Mouse (Mus musculus) cerebellum, adult 9-10 months (tissue): ENCODE results near the gene Mpi.

Experiments used
- DNase-seq: peaks from one replicate; pipeline ENCODE4 v3.0.0; 2022

Mpi gene

DNA sequence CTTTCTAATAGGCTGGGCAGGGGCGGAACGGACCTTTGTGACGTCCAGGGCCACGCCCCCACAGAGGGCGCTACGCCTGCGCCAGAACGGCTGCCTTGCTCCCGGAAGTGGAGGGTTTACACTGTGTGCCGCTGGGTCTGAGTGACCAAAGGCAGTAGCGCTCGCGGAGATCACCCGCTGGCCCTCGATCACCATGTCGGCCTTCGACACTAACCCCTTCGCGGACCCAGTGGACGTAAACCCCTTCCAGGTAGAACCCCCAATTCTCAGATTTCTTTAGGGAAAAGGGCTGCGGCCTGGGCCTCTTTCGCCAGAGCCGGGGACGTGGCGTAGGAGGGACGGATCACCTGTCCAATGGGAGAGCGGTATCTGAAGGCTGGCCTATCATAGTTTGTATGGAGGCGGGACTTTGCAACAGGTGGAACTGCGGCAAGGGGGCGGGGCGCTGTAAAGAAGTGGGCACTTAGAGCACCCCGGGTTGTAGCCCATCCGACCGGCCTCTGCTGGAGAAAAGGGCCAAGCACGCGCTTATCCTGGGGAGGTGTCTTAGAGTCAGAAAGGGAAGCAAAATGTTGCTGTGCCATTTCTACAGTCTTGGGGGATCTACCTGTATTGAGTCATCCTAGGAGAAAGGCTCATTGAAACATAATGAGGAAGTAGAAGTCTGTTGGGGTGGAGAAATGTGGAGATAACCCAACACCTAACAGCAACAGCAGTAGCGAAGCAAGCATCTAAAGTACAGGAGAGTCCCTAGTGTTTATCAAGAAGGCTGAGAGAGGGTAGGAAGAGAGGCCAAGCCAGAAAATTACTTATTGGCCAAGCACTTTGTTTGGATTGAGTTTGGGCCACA, 8.5 kb upstream of the Mpi start, which contains the start of gene Scamp2:
TSS of gene Scamp2 (plus strand) at position 83 of the 850 bp plus-strand sequence.
- peak; percentile 95 for DNase-seq

GRCm38 (mm10) chr9:57560263-57560662, 7.7 kb upstream of the Mpi start:
- DNase-seq, result no peak

GRCm38 (mm10) chr9:57559568-57559967, 7.0 kb upstream of the Mpi start:
- peak; percentile 10 for DNase-seq

DNA sequence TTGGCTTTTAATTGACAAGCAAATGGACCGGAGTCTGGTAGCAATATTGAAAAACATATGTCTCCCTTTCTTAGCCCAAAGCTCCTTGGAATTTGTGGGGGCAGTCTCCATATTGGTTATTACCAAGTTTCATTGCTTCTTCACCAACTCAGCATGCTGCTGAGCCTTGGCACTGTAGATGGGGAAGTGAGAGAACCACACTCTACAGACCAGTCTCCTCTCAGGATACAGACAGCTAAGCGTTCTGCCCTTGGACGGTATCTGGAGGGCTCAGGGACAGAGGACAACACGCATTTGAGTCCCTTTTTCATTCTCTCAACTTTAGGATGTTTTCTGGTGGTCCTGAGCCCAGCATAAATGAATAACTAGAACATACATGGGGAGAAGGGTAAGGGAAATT, 6.1 kb upstream of the Mpi start:
- peak; percentile 12 for DNase-seq

DNA sequence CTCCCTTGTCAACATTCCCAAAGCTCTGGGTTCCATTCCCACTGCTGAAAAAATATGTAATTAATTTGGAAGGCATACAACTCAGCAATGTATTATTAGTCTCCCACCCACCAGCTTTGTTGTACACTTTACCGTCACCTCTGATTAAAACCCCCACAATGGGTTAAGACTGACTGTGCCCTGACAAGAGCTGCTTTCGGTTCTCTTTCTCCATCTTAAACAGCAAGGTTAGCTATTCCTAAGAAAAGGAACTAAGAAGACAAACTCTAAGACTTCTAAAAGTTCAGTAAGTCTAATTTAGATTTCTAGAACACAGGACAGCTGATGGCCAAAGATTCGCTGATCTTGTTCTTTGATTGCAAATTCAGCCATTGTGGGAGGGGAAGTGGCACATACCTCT, 4.7 kb upstream of the Mpi start:
- no peak for DNase-seq

- DNase-seq, result no peak
Observed at GRCm38 (mm10) chr9:57554753-57555152, 2.2 kb upstream of the Mpi start.

DNA sequence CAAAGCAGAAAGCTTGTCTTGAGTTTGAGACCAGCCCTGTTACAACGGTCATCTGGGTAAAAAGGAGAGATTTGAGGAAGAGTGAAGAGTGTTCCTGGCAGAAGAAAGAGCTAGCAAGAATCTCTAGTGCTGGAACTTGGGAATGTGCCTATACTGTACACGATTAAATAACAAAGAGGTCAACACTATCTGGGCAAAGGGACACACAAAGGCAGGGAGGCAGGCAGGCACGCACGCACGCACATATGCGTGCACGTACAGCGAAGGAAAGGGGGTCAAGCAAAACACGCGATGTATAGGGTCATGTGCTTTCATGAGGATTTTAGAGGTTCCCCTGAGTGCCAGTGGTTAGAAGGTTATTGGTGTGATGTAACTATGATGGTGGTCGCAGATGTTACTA, 556 bp upstream of the Mpi start:
- DNase-seq, result no peak

DNA sequence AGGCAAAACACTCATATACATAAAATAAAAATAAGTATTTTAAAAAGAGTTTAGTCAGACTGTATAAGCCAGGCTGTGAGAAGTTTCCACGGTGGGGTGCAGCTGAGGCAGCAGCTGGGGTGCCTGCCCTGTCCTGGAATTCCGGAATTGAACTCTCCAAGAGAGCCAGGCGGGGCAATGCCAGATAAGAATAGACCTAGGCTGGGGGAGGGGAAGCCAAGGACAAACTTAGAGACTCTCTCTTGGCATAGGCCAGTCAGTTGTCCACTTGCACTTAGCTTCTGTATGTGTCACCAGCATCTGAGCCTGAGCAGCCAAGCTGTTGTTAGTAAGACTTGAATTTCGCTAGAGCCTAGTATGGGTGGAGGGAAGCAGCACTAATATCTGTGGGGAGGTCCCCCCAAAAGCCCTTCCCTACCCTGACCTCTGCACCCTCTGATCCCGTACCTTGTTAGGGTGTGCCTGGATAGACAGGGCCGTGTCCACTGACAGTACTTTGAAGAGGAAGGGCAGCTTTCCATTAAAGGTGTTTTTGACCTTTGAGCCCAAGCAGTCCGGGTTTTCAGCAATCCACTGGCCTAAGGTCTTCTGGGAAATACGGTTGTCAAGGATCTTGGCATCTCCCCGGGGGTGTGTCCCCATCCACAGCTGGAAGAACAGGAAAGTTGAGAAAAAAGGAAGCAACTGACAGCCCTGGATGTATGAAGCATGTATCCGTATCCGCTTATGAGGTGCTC, 2.3 kb downstream of the Mpi start:
- DNase-seq, result peak; percentile 42

- DNase-seq, result peak; percentile 63
Observed at GRCm38 (mm10) chr9:57549186-57549585, 3.4 kb downstream of the Mpi start.

DNA sequence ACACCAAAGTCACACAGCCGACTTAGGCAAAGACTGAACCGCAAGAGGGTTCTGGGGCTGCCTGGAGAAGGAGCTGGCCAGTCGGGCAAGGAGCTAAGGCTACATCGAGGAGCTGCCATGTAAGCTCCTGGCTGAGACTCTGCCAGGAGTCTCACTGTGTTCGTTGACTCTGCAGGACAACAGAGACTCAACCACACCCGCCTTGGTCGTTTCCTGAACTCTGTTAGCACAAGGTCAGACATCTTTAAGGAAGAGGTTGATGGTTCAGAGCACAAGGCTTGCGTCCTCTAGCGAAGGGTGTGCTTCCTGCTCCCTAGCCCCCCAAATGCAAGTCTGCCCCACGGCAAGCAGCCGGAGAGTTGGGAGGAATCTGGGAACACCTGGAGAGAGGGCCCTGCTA, 4.7 kb downstream of the Mpi start:
- no peak for DNase-seq

- DNase-seq, result no peak
Observed at GRCm38 (mm10) chr9:57547287-57547686, 5.3 kb downstream of the Mpi start.

- no peak for DNase-seq
Observed at GRCm38 (mm10) chr9:57543951-57544350, 8.6 kb downstream of the Mpi start.

- peak; percentile 70 for DNase-seq
Observed at GRCm38 (mm10) chr9:57541312-57541711, 11.3 kb downstream of the Mpi start.

DNA sequence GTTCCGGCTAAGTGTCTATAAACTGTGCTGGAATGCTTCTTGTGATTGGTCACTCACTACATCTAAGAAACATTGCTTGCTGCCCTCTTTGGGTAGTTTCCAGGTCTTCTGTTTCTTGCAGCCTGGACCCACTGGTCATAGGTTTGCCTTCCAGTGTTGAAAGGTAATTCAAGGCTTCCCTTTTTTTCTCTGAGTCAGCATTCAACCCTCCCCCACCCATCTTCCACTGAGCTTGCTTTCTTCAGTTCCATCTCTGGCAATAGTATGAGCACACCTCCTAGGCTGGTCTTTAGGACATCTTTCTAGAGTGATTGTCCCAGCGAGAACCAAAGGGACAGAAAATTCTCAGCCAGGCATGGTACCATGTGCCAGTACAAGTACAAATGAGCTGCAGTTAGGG, 13.0 kb downstream of the Mpi start:
- no peak for DNase-seq

- DNase-seq, result no peak
Observed at GRCm38 (mm10) chr9:57537728-57538181, 14.8 kb downstream of the Mpi start.

DNA sequence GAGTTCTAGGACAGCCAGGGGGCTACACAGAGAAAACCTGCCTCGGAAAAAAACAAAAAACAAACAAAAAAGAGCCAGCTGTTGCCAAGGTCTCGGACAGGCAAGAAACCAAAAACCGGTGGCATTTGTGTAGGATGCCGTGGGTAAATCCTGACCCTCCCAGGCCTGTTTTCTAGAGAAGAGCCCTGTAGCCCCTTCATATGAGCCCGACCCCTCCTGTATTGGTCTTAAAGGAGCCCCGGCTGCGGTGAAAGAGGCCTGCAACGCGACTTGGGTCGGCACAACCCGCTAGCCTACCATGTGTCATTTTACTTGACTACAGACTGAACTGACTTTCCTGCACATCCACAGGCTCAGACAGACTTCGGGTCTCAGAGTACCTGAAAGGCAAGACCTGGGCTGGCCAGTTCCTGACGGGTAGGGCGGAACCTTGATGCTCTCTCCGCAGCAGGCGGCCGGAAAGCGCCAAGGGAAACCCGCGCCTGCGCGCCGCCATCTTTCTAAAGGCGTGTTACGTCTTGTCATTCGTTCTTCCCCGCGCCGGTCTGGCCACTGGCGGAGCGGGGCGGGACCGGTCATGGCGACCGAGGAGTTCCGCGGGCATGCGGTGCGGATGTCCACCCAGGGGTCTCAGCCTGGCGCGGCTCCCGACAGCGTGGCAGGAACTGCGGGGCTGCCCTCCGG, 15.4 kb downstream of the Mpi start, which contains the start of gene Fam219b:
TSS of gene Fam219b (plus strand) at position 485 of the 684 bp plus-strand sequence.
- peak; percentile 90 for DNase-seq

GRCm38 (mm10) chr9:57536362-57536761, 16.2 kb downstream of the Mpi start:
- no peak for DNase-seq

DNA sequence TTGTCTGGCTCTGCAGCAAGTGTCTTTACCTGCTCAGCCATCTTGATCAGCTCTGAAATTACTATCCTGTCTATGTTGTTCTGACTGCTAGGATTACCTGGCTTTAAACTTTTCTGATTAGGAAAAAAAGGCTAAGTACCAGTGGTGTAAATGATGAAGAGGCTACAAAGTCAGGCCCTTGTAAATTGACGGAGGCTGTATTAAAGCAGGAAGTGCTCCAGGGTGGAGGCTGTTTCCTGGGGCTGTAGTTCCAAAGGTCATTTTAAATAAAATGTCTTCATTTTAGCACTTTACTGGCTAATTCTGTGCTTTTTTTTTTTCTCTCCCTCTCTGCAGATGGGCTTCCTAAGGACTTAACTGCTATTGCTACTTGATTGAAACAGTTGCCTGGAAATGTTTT, 20.6 kb downstream of the Mpi start:
- no peak for DNase-seq

- DNase-seq, result no peak
Observed at GRCm38 (mm10) chr9:57526435-57526834, 26.1 kb downstream of the Mpi start.

- peak; percentile 28 for DNase-seq
Observed at GRCm38 (mm10) chr9:57525516-57525915, 27.0 kb downstream of the Mpi start.

DNA sequence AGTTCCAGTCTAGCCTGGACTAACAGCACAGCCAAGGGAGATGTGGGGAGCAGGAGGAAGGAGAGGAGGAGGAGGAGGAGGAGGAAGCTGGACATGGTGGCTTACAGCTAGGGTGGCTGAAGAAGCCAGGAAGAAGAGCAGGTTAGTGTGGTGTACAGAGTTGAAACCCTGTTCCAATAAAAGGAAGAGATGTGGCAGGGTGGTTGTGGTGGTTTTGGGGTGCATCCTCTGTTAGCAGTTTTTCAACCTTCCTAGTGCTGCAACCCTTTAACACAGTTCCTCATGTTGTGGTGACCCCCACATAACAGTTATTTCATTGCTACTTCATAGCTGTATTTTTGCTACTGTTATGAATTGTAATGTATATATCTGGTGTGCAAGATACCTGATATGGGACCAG, 28.1 kb downstream of the Mpi start:
- no peak for DNase-seq

DNA sequence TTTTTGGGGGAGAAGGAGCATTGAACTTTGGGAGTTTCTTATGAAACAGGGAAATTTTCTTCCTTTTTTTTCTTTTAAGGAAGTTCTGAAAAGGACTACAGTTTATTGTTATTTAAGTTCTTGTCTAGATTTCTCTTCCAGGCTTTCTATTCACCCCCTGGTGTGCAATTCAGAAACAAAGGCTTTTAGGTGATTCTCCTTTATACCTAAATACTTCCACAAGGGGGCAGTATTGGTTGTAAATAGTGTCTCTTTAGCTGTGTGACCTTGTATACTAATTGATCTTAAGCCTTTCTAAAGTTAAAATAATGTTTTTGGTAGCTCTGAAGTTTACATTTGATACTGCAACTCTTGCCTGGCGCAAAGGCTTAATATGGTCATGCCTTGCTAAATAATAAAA, 28.8 kb downstream of the Mpi start:
- peak; percentile 82 for DNase-seq

DNA sequence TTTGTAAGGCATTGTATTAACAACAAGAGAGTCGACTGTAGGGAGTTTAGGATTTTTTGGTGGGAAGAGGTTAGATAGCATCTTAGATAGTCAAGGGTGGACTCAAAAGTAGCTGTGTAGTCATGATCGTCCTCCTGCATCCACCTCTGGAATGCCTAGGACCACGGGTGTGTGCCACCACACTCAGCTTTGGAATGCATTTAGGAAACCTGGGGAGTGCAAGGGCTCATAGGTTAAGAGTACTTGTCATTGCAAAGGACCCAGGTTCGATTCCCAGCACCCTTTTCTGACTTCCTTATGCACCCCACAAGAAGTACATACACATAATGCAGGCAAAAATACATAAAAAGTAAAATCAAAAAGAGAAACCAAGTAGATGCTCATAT, 29.7 kb downstream of the Mpi start:
- DNase-seq, result peak; percentile 24
